Mouse (Mus musculus) left cerebral cortex, postnatal 10 days (tissue): ENCODE results near the gene Unc50. TPM values are rescaled to one million over a fixed set of nuclear protein-coding genes. Genes with fewer than 3 reads are reported as not detected.

Source experiments
- DNase-seq, 2 experiments: peaks; one replicate each; pipeline ENCODE4 v3.0.0; 2021 to 2022; ENCODE audit warnings: low spot score in 2 of 2, mixed read lengths in 1 of 2; ENCODE audit errors: extremely low spot score in 1 of 2
- intact Hi-C: fragments of 180-260 bp; cut with DNase I; formaldehyde crosslinking; loops from one replicate; pipeline ENCODE4 v1.15.1; 2025
- total RNA-seq, 2 experiments: library from RNA; stranded (reverse); gene quantifications; 2 replicates each; pipeline ENCODE4 v1.2.3; 2021

Unc50 gene
- total RNA-seq, result 10 to 100 TPM; 57.8 to 63.8 TPM

GRCm38 (mm10) chr1:37429366-37430296 is at the start of gene Unc50, which contains the start of gene Coa5:
Gene Unc50, plus strand, starts transcription at chr1:37430139.
Gene Coa5, minus strand, starts transcription at chr1:37430103.
- peak; percentile 92 to 95 for DNase-seq
- intact Hi-C loops, result loop anchor here (5.0 kb wide), 1 partner anchor 157 kb away; no protein-coding TSS in a partner anchor

- no peak for DNase-seq
- intact Hi-C loops, result no loop called here
These were observed 49.0 kb upstream of the Unc50 start for GRCm38 (mm10) chr1:37380913-37381312.

DNA sequence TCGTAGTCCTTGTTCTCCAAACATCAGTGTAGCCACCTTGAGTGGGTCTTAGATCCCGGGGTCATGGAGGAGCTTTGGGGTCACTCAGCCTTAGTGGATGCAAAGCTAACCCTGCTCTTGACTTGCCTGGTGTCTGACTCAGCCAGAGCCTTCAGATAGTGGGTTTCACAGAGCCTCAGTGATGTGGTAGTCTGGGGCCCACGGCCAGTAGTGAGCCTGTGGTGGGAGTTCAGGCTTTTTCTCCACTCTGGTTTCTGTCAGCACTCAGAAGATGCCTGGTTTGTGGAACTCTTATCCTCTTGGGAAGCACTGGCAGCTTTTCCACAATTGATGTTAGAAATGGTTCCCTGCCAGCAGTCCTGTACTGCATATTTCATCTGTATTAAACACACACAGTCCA is 45.6 kb upstream of the Unc50 start:
- intact Hi-C loops, result no loop called here

GRCm38 (mm10) chr1:37386448-37386971 is 43.4 kb upstream of the Unc50 start:
- no peak for DNase-seq
- intact Hi-C loops, result no loop called here

More for the DNA sequence above, 45.6 kb upstream of the Unc50 start:
- no peak for DNase-seq

DNA sequence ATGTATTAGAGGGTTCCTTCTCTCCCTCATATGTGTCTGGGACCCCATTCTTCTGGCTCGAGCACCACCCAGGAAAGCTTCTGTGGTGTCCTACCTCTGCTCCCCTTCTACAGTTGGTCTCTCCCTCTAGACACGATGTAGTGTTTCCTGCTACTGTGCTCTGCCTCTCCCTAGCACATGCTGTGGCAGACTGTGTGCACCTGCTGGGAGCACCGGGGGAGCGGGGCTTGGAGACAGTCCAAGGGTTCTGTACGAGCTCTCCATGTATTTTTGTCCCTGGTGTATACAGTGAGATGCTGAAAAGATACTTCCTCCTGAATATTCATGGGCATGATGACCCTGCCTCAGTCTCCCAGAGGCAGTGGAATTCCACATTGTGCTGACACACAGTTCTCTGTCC is 36.8 kb upstream of the Unc50 start:
- peak in 1 of 2 experiments; percentile 63 for DNase-seq
- intact Hi-C loops, result no loop called here

DNA sequence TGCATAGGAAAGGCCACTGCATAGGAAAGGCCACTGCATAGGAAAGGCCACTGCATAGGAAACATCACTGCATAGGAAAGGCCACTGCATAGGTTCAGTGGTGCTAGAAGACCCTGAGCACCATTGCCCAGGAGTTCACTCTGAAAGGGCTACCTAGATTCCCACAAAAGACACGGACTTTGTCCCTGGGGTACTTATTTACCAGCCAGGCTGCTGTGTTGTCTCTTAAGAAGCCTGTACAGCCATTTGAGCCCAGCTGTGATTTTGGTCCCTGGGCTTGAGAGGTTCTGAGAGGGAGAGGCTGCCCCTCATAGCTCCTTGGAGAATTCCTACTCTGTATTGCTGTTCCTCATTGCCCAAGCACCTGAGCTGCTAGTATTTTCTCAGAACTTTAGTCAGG is 33.5 kb upstream of the Unc50 start:
- intact Hi-C loops, result no loop called here
- no peak for DNase-seq

DNA sequence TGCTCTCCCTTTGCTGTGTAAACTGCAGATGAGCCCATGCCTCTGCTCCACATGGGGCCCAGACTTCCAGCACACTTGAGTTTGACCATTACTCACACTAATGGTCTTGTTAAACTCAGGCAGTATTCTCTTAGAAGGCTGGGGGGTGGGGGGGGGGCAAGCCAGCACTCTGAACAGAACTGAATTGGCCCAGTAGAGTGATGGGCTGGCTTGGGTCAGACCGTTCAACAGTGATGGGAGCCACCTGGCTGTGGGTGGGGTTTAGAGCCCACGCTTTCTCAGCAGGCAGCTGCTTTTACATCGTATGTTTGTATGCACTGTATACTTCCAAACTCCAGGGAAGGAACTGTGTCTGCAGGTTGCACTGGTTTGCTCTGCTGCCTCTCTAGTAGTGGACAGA is 31.0 kb upstream of the Unc50 start:
- intact Hi-C loops, result no loop called here

GRCm38 (mm10) chr1:37399734-37400133 is 30.2 kb upstream of the Unc50 start:
- intact Hi-C loops, result loop anchor here (5.0 kb wide), 1 partner anchor 112 kb away; no protein-coding TSS in a partner anchor
- no peak for DNase-seq

More for the DNA sequence above, 31.0 kb upstream of the Unc50 start:
- no peak for DNase-seq

- DNase-seq, result peak; percentile 27 to 55
- intact Hi-C loops, result loop anchor here (2.0 to 5.0 kb wide), 2 partner anchors 114 to 129 kb away; no protein-coding TSS in a partner anchor
These were observed 28.3 kb upstream of the Unc50 start for GRCm38 (mm10) chr1:37401687-37402086.

- intact Hi-C loops, result no loop called here
These were observed 24.8 kb upstream of the Unc50 start for GRCm38 (mm10) chr1:37405137-37405536.

DNA sequence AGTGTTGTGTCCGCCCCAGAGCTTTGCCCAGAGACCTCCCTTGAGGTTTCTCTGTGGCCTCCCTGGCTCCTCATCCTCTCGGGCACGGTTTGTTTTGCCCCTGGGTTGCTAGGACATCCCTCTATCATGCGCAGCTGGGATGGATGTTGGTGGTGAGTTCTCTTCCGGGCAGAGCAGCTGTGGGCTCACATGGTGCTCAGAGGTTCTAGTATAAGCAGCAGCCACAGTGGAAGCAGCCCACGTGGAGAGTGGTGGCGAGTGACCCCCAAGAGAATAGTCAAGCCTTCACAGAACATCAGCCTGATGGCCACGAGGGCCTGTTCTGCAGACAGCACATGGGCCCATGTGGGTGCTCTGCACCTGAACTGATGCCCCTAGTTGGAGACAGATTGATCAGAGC is 22.7 kb upstream of the Unc50 start:
- intact Hi-C loops, result no loop called here
- no peak for DNase-seq

More at GRCm38 (mm10) chr1:37405137-37405536, 24.8 kb upstream of the Unc50 start:
- DNase-seq, result no peak

GRCm38 (mm10) chr1:37408059-37408458 is 21.9 kb upstream of the Unc50 start:
- intact Hi-C loops, result no loop called here
- no peak for DNase-seq

GRCm38 (mm10) chr1:37408678-37409077 is 21.3 kb upstream of the Unc50 start:
- no peak for DNase-seq
- intact Hi-C loops, result no loop called here

GRCm38 (mm10) chr1:37409647-37410046 is 20.3 kb upstream of the Unc50 start:
- intact Hi-C loops, result no loop called here
- DNase-seq, result no peak

- DNase-seq, result no peak
- intact Hi-C loops, result no loop called here
These were observed 14.5 kb upstream of the Unc50 start for GRCm38 (mm10) chr1:37415394-37415793.

DNA sequence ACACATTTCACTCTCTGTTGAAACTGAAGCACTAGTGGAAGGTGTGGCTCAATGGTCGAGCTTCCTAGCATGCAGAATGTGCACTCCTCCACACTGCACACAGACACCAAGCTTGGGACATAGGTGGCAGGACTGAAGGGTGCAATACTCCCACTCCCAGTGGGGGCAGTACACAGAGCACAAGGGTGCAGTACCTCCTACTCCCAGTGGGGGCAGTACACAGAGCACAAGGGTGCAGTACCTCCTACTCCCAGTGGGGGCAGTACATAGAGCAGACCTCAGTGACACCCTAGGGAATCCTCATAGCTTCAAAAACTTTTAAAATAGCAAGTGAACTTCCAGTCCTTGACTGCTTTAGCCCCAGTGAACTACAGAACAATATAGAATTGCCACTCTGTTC is 10.5 kb upstream of the Unc50 start:
- DNase-seq, result peak in 1 of 2 experiments; percentile 66
- intact Hi-C loops, result no loop called here

- intact Hi-C loops, result loop anchor here (5.0 kb wide), 1 partner anchor 155 kb away; no protein-coding TSS in a partner anchor
- no peak for DNase-seq
These were observed 2.6 kb upstream of the Unc50 start for GRCm38 (mm10) chr1:37427144-37427875.

- intact Hi-C loops, result loop anchor here (5.0 kb wide), 1 partner anchor 157 kb away; no protein-coding TSS in a partner anchor
These were observed 1.0 kb upstream of the Unc50 start for GRCm38 (mm10) chr1:37428911-37429310.

GRCm38 (mm10) chr1:37430297-37430840 is 430 bp downstream of the Unc50 start:
- no peak for DNase-seq
- intact Hi-C loops, result no loop called here

More at GRCm38 (mm10) chr1:37428911-37429310, 1.0 kb upstream of the Unc50 start:
- DNase-seq, result no peak
